Mouse (Mus musculus) heart, postnatal 25 days (tissue): Measurements from ENCODE around the gene Mllt11. TPM values are rescaled to one million over a fixed set of nuclear protein-coding genes. Genes with fewer than 3 reads are reported as not detected.

Source experiments
- DNase-seq: peaks from one replicate; pipeline ENCODE4 v3.0.0; 2022; ENCODE audit warnings: low spot score
- intact Hi-C: fragments of 180-260 bp; cut with DNase I; formaldehyde crosslinking; loops from one replicate; pipeline ENCODE4 v1.15.1; 2025
- total RNA-seq, 2 experiments: library from RNA; stranded (reverse); gene quantifications; 2 replicates each; pipeline ENCODE4 v1.2.3; 2021

Gene Mllt11
- 1 to 10 TPM; 6.6 to 7.5 TPM for total RNA-seq

GRCm38 (mm10) chr3:95231298-95232221, at the start of gene Mllt11:
TSS of gene Mllt11 (minus strand) at chr3:95232171.
- no peak for DNase-seq
- intact Hi-C loops: no loop called here

GRCm38 (mm10) chr3:95281216-95282126, 49.5 kb upstream of the Mllt11 start, which contains the start of the genes Mindy1 and Prune1:
TSS of gene Mindy1 (plus strand) at chr3:95281345.
TSS of gene Prune1 (minus strand) at chr3:95282076.
- intact Hi-C loops: loop anchor here (2.0 kb wide), 2 partner anchors 33 to 65 kb away; partner anchors contain the start of genes Cers2 and Gabpb2
- DNase-seq: peak; percentile 96

GRCm38 (mm10) chr3:95280747-95281146, 48.8 kb upstream of the Mllt11 start:
- DNase-seq: no peak
- intact Hi-C loops: loop anchor here (2.0 kb wide), 1 partner anchor 64 kb away; the partner anchor contains the start of gene Gabpb2

GRCm38 (mm10) chr3:95277149-95277551, 45.2 kb upstream of the Mllt11 start:
- intact Hi-C loops: no loop called here

GRCm38 (mm10) chr3:95276428-95276934, 44.5 kb upstream of the Mllt11 start:
- no peak for DNase-seq
- intact Hi-C loops: no loop called here

More at GRCm38 (mm10) chr3:95277149-95277551, 45.2 kb upstream of the Mllt11 start:
- no peak for DNase-seq

GRCm38 (mm10) chr3:95275161-95275560, 43.2 kb upstream of the Mllt11 start:
- no peak for DNase-seq
- intact Hi-C loops: no loop called here

- DNase-seq: no peak
- intact Hi-C loops: no loop called here
Measured at GRCm38 (mm10) chr3:95274453-95274852, 42.5 kb upstream of the Mllt11 start.

- intact Hi-C loops: no loop called here
- DNase-seq: no peak
Measured at GRCm38 (mm10) chr3:95273471-95273870, 41.5 kb upstream of the Mllt11 start.

GRCm38 (mm10) chr3:95270766-95271364, 38.9 kb upstream of the Mllt11 start:
- intact Hi-C loops: no loop called here
- no peak for DNase-seq

- intact Hi-C loops: no loop called here
Measured at GRCm38 (mm10) chr3:95269789-95270188, 37.8 kb upstream of the Mllt11 start.

GRCm38 (mm10) chr3:95267855-95268254, 35.9 kb upstream of the Mllt11 start:
- DNase-seq: no peak
- intact Hi-C loops: no loop called here

More at GRCm38 (mm10) chr3:95269789-95270188, 37.8 kb upstream of the Mllt11 start:
- no peak for DNase-seq

- no peak for DNase-seq
- intact Hi-C loops: no loop called here
Measured at GRCm38 (mm10) chr3:95266052-95266451, 34.1 kb upstream of the Mllt11 start.

GRCm38 (mm10) chr3:95264724-95265123, 32.8 kb upstream of the Mllt11 start:
- DNase-seq: no peak
- intact Hi-C loops: loop anchor here (5.0 kb wide), 1 partner anchor 47 kb away; the partner anchor contains the start of gene Gabpb2

GRCm38 (mm10) chr3:95263089-95263739, 31.2 kb upstream of the Mllt11 start:
- intact Hi-C loops: loop anchor here (2.0 to 5.0 kb wide), 2 partner anchors 46 to 120 kb away; partner anchors contain the start of genes Gabpb2 and Tnfaip8l2
- peak; percentile 35 for DNase-seq

GRCm38 (mm10) chr3:95261975-95262374, 30.0 kb upstream of the Mllt11 start:
- DNase-seq: no peak
- intact Hi-C loops: loop anchor here (2.0 to 5.0 kb wide), 2 partner anchors 45 to 119 kb away; partner anchors contain the start of genes Gabpb2 and Tnfaip8l2

GRCm38 (mm10) chr3:95256931-95257330, 25.0 kb upstream of the Mllt11 start:
- intact Hi-C loops: no loop called here
- DNase-seq: no peak

- intact Hi-C loops: no loop called here
- no peak for DNase-seq
Measured at GRCm38 (mm10) chr3:95250783-95251424, 18.9 kb upstream of the Mllt11 start, which contains the start of gene Bnipl. TSS of gene Bnipl (minus strand) at chr3:95251193.

GRCm38 (mm10) chr3:95250361-95250760, 18.4 kb upstream of the Mllt11 start:
- intact Hi-C loops: no loop called here
- no peak for DNase-seq
